In the genomic region with DNA sequence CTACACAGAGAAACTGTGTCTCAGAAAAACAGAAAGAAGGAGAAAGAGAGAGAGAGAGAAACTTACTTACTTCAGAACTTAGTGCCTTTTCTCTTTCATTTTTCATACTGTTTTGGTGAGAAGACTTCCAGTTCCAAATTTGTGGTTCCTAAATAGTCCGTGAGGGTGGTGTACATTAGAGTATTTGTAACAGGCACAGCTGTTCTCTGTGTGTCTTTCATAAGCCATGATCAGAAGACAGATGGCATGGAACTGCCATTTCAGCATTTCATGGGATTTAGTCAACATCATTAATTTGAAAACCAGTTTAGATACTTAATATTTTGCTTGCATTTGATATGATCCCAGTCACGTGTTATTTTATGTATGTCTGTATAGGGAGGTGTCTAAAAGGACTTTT, we compare ENCODE assay signal across 12 mouse cellular contexts.
"Had no signal": no experiment of that assay in that cellular context is flagged by ENCODE, and none has a peak within 500 bp of the region (broad histone marks: within the 10 kb centered on the region; RNA-seq: fewer than 3 reads in every experiment).

No protein-coding gene starts in this region.

- H3K4me2 ChIP-seq: limb, embryonic 12.5 days; liver, embryonic 13.5 days; lung, embryonic 15.5 days; midbrain, embryonic 15.5 days; neural tube, embryonic 13.5 days had no signal

- H3K27me3 ChIP-seq: limb, embryonic 12.5 days; liver, embryonic 13.5 days; lung, embryonic 15.5 days; midbrain, embryonic 15.5 days; neural tube, embryonic 13.5 days had no signal

- DNase-seq: kidney, adult 9 months; kidney, postnatal 36 days; liver; liver, embryonic 13.5 days; liver, postnatal 0 days; right cerebral cortex, adult 18-20 months; right cerebral cortex, postnatal 25 days; thymus, postnatal 4 days had no signal

- H3K36me3 ChIP-seq: liver, embryonic 13.5 days had no signal

- H3K4me3 ChIP-seq: limb, embryonic 12.5 days; liver, embryonic 13.5 days; lung, embryonic 15.5 days; midbrain, embryonic 15.5 days; neural tube, embryonic 13.5 days had no signal
